Mouse (Mus musculus) brown adipose tissue, adult 24 weeks (tissue): ENCODE measurements around the gene Mat2b. TPM values are rescaled to one million over a fixed set of nuclear protein-coding genes. Genes with fewer than 3 reads are reported as not detected.

Source experiments
- H3K27ac ChIP-seq: fragments of 200-500 bp; replicated peaks from 2 replicates; pipeline ENCODE4 v1.5.1; 2012; ENCODE audit warnings: low read depth, mild to moderate bottlenecking, low read length
- H3K4me1 ChIP-seq: fragments of 200-500 bp; 2 replicates; pipeline ENCODE4 v1.6.1; 2012; ENCODE audit warnings: low read length, mixed read lengths; ENCODE audit not compliant: control insufficient read depth, insufficient read depth, insufficient read length
- H3K4me3 ChIP-seq: fragments of 200-500 bp; 2 replicates; pipeline ENCODE4 v1.5.1; 2012; ENCODE audit warnings: low read depth, mild to moderate bottlenecking, low read length, moderate library complexity; ENCODE audit not compliant: insufficient read depth
- polyA plus RNA-seq: library from polyadenylated mRNA; stranded (reverse); fragments of >200 nt; gene quantifications from 2 replicates; pipeline ENCODE4 v1.2.4, GENCODE M21; 2012; ENCODE audit not compliant: missing spikeins, insufficient read depth, insufficient read length

Gene Mat2b
- polyA plus RNA-seq, 1 experiment = 52.2 TPM

DNA sequence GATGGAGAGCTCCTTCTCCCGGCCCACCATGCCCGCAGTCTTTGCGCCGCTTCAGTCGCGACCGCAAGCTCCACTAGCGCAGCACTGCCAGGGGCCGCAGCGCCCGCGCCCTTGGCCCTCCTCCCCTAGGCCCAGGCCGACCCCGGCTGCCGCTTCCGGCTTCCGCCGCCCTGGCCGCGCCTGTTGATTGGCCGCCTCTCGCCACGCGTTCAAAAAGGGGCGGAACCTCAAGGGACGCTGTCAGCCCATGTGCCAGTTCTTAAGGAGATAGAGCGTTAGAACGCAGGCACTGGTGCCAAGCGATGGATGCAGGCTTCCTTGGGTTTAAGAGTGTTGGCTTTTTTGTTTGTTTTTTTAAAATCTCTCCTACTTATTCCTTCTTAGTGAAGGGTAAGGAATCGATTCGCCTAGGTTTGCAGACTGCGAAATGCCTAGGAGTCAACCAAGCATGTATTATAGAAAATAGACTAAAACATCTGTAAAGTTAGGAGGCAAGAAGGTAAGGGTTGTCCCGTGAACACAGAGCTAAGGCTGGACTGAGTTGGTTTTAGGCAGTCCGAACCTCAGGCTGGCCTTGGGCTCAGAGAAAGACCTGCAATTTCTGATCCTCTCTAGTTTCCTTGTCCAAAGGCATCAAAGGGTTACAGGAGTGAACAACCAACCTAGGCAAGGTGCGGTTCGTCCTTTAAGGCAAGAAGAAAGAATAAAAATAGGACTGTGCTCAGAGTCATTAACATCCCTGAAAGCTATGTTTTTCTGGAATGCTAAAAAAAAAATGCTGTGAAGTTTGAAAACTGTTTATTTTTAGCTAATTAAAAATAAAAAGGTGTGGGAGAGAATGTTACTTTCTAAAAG, 2.3 kb downstream of the Mat2b start:
- peak overlapping the region; percentile 83 for H3K27ac ChIP-seq
- H3K4me3 ChIP-seq = peak overlapping the region; percentile 98
- peaks cover 15% of the 10 kb centered on the region for H3K4me1 ChIP-seq

DNA sequence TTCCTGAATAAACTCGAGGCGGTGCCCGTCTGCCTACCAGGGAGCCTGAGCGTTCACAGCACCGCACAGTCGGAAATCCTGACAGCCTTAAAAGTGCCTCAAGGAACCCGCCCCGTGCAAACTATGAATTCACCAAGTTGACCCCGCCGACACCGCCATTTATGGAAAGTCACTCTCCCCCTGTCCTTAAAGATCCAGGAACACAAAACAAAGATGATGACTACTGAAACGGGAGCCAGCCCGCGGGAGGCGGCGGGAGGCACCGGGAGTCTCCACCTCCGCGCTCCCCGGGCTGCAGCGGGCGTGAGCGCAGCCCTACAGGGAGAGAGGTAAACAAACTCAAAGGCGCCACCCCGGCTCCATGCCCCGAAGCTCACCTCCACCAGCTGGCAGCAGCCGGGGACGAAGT, 2.9 kb downstream of the Mat2b start:
- Histone ChIP-seq H3K4me1 (peaks cover 15% of the 10 kb centered on the region), H3K4me3 (peak overlapping the region; percentile 98), H3K27ac (peak overlapping the region; percentile 83)

DNA sequence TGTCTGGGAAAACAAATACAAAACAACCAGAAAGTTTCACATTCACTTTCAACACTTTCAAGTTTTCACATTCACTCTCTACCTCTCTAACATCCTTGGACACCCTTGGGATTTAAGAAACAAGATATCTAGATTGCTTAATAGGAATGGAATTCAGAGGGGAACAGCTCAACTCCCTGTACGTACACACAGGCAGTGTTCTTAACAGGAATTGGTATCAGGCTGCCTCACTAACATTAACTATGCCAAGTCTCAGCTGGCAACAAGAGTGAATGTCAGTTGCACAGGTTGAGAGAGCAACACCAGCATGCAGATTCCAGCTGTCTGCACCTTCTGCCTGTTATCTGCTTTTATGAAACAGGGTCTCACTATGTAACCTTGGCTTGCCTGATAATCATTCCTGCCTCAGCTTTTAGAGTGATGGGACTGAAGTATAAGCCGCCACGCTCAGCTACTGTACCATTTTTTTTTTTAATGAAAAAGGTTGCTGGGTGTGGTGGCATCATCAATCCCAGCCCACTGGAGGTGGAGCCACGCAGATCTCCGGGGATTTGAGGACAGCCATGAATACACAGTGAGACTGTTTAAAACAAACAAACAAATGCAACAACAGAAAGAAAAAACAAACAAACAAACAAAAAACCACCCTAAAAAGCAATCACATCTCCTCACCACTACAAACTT, 4.4 kb downstream of the Mat2b start:
- Histone ChIP-seq H3K27ac (no peak overlapping the region), H3K4me3 (0 out of 2 replicates have a peak overlapping the region, but pooled peaks have one; percentile 28), H3K4me1 (peaks cover 15% of the 10 kb centered on the region)

DNA sequence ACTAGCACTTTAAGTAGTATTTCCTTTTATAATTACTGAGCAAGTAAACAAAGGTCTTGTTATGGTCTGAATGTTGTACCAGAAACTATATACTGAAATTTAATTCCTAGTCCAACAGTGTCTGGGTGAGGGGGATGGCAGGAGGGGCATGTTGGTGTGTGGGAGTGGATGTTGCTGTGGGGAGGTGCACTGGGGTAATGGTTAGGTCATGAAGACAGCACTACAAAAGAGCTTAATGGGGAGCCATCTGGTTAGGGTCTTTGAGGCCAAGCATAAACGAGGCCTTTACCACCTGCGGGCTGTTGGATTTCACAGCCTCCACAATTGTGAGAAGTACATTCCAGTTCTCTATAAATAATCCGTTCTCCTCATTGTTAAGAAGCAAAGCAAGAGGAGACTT, 11.7 kb downstream of the Mat2b start:
- Histone ChIP-seq H3K4me1 (no peaks in the 10 kb centered on the region), H3K27ac (no peak overlapping the region), H3K4me3 (no peak overlapping the region)

DNA sequence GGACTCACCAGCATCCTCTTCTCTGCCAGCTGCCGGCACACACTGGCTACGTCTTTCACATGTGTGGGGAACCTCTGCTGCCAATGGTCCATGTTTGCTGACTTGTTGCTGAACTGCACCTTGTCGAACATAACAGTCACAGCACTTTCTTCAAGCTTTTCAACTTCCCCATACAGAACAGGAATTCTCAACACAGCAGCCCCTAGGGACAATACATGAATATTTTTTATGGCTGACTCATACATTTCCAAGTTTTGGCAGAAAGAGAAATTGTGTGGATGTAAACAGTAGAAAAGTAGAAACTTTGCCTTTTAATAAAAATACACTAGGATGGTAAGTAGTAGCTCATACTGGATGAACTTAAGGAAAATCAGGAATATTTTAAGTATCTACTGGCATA, 12.5 kb downstream of the Mat2b start:
- Histone ChIP-seq H3K4me3 (no peak overlapping the region), H3K4me1 (no peaks in the 10 kb centered on the region), H3K27ac (no peak overlapping the region)

DNA sequence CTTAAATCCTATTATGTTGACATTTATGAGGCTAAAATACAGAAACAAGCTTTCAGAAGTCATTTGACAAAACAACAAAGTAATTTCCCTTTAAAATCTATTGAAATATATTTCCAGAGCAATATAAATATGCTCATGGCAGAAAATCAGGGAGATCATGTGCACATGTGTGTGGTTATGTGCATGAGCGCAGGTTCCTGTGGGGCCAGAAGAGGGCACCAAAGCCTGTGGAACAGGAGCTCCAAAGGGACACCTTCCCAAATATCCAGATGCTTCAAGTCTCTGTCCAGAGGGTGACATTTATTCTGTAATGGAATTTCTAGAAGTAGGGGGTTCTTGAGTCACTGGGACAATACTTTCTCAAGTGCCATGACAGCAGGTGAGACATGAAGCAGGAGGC, 17.8 kb downstream of the Mat2b start:
- no peaks in the 10 kb centered on the region for H3K4me1 ChIP-seq
- no peak overlapping the region for H3K27ac ChIP-seq
- H3K4me3 ChIP-seq = no peak overlapping the region

DNA sequence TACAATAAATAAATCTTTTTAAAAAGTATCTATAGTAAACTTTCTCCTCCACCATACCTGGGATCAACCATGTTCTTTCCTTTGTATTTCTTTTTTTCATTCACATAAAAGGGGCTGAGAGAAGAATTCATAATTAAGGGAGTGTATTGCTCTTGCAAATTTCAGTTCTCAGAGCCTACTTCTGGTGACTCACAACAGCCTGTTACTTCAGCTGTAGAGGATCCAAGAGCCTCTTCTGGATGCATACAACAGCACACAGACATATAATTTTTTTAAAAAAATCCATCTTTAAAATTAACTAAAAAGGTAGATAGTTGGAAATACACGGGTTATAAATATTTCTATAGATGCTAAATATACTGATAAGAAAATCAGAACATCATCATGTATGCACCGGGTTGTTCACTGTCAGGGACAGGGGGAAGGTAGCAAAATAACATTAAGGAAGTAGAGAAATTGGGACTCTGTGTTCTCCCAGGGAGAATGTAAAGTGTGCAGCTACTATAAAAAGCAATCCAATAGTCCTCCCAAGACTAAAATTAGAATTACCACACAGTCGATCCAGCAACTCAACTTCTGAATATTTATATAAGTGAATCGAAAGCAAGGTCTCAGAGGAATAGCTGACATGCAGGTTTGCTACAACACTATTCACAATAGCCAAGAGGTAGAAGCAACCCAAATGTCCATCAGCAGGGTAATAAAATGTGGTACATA, 19.8 kb downstream of the Mat2b start:
- H3K4me3 ChIP-seq = no peak overlapping the region
- no peaks in the 10 kb centered on the region for H3K4me1 ChIP-seq
- H3K27ac ChIP-seq = no peak overlapping the region

DNA sequence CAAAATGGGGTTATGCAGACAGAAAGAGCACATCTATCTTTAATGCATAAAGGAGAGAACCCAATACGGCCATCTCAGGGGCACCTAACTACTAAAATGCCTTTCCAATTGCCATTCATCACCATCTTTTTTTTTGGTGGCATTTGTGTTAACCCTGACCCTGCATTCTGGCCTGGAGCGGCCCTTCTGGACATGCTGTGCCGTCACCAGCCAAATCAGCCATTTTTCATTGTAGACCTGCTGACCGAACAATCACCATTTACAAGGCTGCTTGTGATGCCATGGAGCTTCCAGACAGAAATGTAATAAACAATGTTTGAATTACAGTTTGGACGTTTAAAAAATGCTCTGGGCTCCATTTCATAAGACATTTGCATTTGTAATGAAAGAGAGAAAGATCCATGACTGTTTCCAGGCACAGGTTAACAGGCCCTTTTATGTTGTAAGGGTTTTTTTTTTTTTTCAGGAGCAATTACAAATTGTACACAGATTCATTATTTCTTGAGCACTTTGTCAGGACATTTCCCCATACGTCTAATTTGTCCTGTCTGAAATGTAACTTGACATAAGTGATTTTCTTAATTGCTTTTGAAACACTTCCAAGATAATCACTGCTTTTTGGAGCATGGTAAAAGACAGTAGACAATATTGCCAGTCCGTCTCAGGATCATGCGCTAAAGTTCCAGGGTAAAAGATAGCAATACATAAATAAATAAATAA, 45.1 kb downstream of the Mat2b start:
- Histone ChIP-seq H3K4me3 (no peak overlapping the region), H3K27ac (no peak overlapping the region), H3K4me1 (no peaks in the 10 kb centered on the region)

DNA sequence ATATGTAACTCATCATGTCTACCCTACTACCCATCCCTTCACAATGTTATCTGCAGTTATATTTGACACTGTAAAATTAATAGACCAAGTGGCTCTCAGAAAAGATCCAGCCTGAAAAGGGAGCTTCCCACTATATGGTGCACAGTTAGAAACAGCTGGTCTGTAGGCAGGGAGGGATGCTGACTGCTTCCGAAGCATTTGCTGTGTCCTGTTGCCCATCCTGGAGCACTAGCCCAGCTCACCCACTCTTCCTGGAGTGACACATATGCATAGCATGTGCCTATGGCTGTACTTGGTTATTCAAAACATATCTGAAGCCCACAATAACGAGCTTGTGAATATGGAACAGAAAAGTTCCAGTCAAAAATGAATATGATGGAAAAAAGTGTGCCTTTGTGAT, 47.8 kb downstream of the Mat2b start:
- H3K27ac ChIP-seq = no peak overlapping the region
- no peaks in the 10 kb centered on the region for H3K4me1 ChIP-seq
- no peak overlapping the region for H3K4me3 ChIP-seq

Other genes with a start within 250 kb of the Mat2b start
- not detected in 2 replicates for gene Hmmr, start 38.2 kb upstream of the Mat2b start, polyA plus RNA-seq
- gene Nudcd2, start 38.5 kb upstream of the Mat2b start, polyA plus RNA-seq = 21.8 and 29.1 TPM in 2 replicates
- 157 and 165 TPM in 2 replicates for gene Ccng1, start 60.1 kb upstream of the Mat2b start, polyA plus RNA-seq